Mouse (Mus musculus) hindbrain, postnatal 0 days (tissue): ENCODE measurements around the gene Slc35a2. TPM values are rescaled to one million over a fixed set of nuclear protein-coding genes. Genes with fewer than 3 reads are reported as not detected.

Experiments
- ATAC-seq: fragments of 200-750 bp; cut with Nextera tagmentation; 2 replicates; pipeline ENCODE4 v1.8.0; 2017; ENCODE audit warnings: mild to moderate bottlenecking, moderate TSS enrichment, moderate library complexity
- DNase-seq: peaks from one replicate; pipeline ENCODE4 v3.0.0-alpha.2; 2015; ENCODE audit warnings: low spot score
- H3K27ac ChIP-seq: fragments of 300-500 bp; sonication (generic); 2 replicates; pipeline ENCODE4 v1.5.1; 2014; ENCODE audit warnings: mild to moderate bottlenecking
- H3K27me3 ChIP-seq: fragments of 300-500 bp; sonication (generic); 2 replicates; pipeline ENCODE4 v1.6.1; 2014; ENCODE audit warnings: low read length, mixed read lengths; ENCODE audit not compliant: insufficient read depth
- H3K36me3 ChIP-seq: fragments of 300-500 bp; sonication (generic); 2 replicates; pipeline ENCODE4 v1.6.1; 2014; ENCODE audit warnings: low read length, mixed read lengths; ENCODE audit not compliant: insufficient read depth
- H3K4me1 ChIP-seq: fragments of 300-500 bp; sonication (generic); 2 replicates; pipeline ENCODE4 v1.6.1; 2014; ENCODE audit warnings: antibody characterized with exemption, low read length, mixed read lengths; ENCODE audit not compliant: insufficient read depth
- H3K4me2 ChIP-seq: fragments of 300-500 bp; sonication (generic); 2 replicates; pipeline ENCODE4 v1.6.1; 2014; ENCODE audit warnings: low read depth, mild to moderate bottlenecking, low read length, moderate library complexity, mixed read lengths
- H3K4me3 ChIP-seq: fragments of 300-500 bp; sonication (generic); 2 replicates; pipeline ENCODE4 v1.5.1; 2014; ENCODE audit warnings: low read length
- H3K9ac ChIP-seq: fragments of 300-500 bp; sonication (generic); replicated peaks from 2 replicates; pipeline ENCODE4 v1.6.1; 2014; ENCODE audit warnings: mild to moderate bottlenecking, low read length, moderate library complexity, mixed read lengths
- H3K9me3 ChIP-seq: fragments of 300-500 bp; sonication (generic); 2 replicates; pipeline ENCODE4 v1.6.1; 2016; ENCODE audit warnings: low read length, mixed read lengths
- CTCF ChIP-seq: IDR thresholded peaks from 2 replicates; pipeline ENCODE4 v1.5.1; 2016; ENCODE audit warnings: antibody characterized with exemption, control low read depth, low read depth
- WGBS: fragments of 180-500 bp; shearing (Covaris S2); extraction: QIAGEN DNeasy Blood & Tissue Kit; methylation state at CpG from one replicate; pipeline ENCODE4 v1.1.7; 2014; 5-methylcytosine and 5-hydroxymethylcytosine counted together
- polyA plus RNA-seq: library from polyadenylated mRNA; unstranded; fragments of >200 nt; fragmentation: Nextera tagmentation; extraction: Ambion mirVana; gene quantifications from 2 replicates; pipeline ENCODE4 v1.2.1, GENCODE M21; 2015
- total RNA-seq: library from RNA; depleted of rRNA; stranded (reverse); fragments of >200 nt; gene quantifications from 2 replicates; pipeline ENCODE4 v1.2.3, GENCODE M21; 2014

Slc35a2 gene
- total and polyA plus RNA-seq, 2 experiments from 2014 or later, result 46.2 to 61.0 TPM

- no peak overlapping the region for H3K9ac ChIP-seq
- 30% methylated on average over 2 of the region's 2 CpGs for WGBS
- H3K4me1 ChIP-seq, result no peaks in the 10 kb centered on the region
- H3K9me3 ChIP-seq, result no peaks in the 10 kb centered on the region
- no peak overlapping the region for H3K27ac ChIP-seq
- no peak overlapping the region for H3K4me2 ChIP-seq
- TF ChIP-seq CTCF, result no peak
- no peaks in the 10 kb centered on the region; the same call in 1 of the 2 replicates for H3K36me3 ChIP-seq
- ATAC-seq (no peak), DNase-seq (no peak)
- H3K4me3 ChIP-seq, result no peak overlapping the region
- no peaks in the 10 kb centered on the region for H3K27me3 ChIP-seq
These were observed 15.3 kb upstream of the Slc35a2 start for GRCm38 (mm10) chrX:7868506-7868905.

GRCm38 (mm10) chrX:7869826-7870225 lies 14.0 kb upstream of the Slc35a2 start:
- Histone ChIP-seq H3K9ac (no peak overlapping the region), H3K4me1 (no peaks in the 10 kb centered on the region), H3K4me2 (no peak overlapping the region), H3K27ac (no peak overlapping the region), H3K27me3 (no peaks in the 10 kb centered on the region), H3K36me3 (no peaks in the 10 kb centered on the region; the same call in 1 of the 2 replicates), H3K9me3 (no peaks in the 10 kb centered on the region), H3K4me3 (no peak overlapping the region)
- DNase-seq, result no peak
- WGBS, result 43% methylated on average over 3 of the region's 3 CpGs
- TF ChIP-seq CTCF, result no peak
- no peak for ATAC-seq

GRCm38 (mm10) chrX:7878007-7878419 lies 5.8 kb upstream of the Slc35a2 start, which contains the start of gene Pim2:
Gene Pim2 (plus strand): TSS chrX:7878262.
- DNase-seq (peak; percentile 89), ATAC-seq (peak; percentile 93)
- Histone ChIP-seq H3K9ac (peak within 1 kb of the TSS; percentile 54), H3K4me3 (peak within 1 kb of the TSS; percentile 53), H3K27ac (peak within 1 kb of the TSS; percentile 60), H3K36me3 (no peaks in the 10 kb centered on the region; the same call in 1 of the 2 replicates), H3K9me3 (no peaks in the 10 kb centered on the region), H3K27me3 (no peaks in the 10 kb centered on the region), H3K4me1 (no peaks in the 10 kb centered on the region), H3K4me2 (peak within 1 kb of the TSS; percentile 66)
- TF ChIP-seq CTCF, result no peak
- 22% methylated on average over 38 of the region's 38 CpGs for WGBS

GRCm38 (mm10) chrX:7878495-7878894 lies 5.3 kb upstream of the Slc35a2 start:
- H3K27me3 ChIP-seq, result no peaks in the 10 kb centered on the region
- 28% methylated on average over 21 of the region's 21 CpGs for WGBS
- no peak for TF ChIP-seq CTCF
- ATAC-seq (peak; percentile 47), DNase-seq (no peak)
- peak overlapping the region; percentile 60 for H3K27ac ChIP-seq
- H3K9me3 ChIP-seq, result no peaks in the 10 kb centered on the region
- H3K4me1 ChIP-seq, result no peaks in the 10 kb centered on the region
- H3K36me3 ChIP-seq, result no peaks in the 10 kb centered on the region; the same call in 1 of the 2 replicates
- peak overlapping the region; percentile 53 for H3K4me3 ChIP-seq
- peak overlapping the region; percentile 54 for H3K9ac ChIP-seq
- H3K4me2 ChIP-seq, result peak overlapping the region; percentile 66

- no peaks in the 10 kb centered on the region for H3K9me3 ChIP-seq
- no peaks in the 10 kb centered on the region for H3K4me1 ChIP-seq
- H3K4me3 ChIP-seq, result peak overlapping the region; percentile 53
- TF ChIP-seq CTCF, result peak; percentile 62
- no peaks in the 10 kb centered on the region for H3K36me3 ChIP-seq
- peak; percentile 84 for DNase-seq
- ATAC-seq, result peak; percentile 62
- peak overlapping the region; percentile 66 for H3K4me2 ChIP-seq
- no peak overlapping the region; the same call in 1 of the 2 replicates for H3K27ac ChIP-seq
- WGBS, result 20% methylated on average over 11 of the region's 11 CpGs
- no peaks in the 10 kb centered on the region for H3K27me3 ChIP-seq
- H3K9ac ChIP-seq, result peak overlapping the region; percentile 37; the same call in 1 of the 2 replicates
These were observed 4.0 kb upstream of the Slc35a2 start for GRCm38 (mm10) chrX:7879819-7880218.

- Histone ChIP-seq H3K9me3 (no peaks in the 10 kb centered on the region), H3K27me3 (no peaks in the 10 kb centered on the region), H3K4me2 (peak overlapping the region; percentile 61), H3K27ac (peak overlapping the region; percentile 90), H3K9ac (peak overlapping the region; percentile 45), H3K4me3 (peak overlapping the region; percentile 54), H3K36me3 (peaks cover 5% of the 10 kb centered on the region; the same call in 1 of the 2 replicates), H3K4me1 (no peaks in the 10 kb centered on the region)
- no peak for DNase-seq
- ATAC-seq, result no peak
- TF ChIP-seq CTCF, result no peak
- WGBS, result 37% methylated on average over 13 of the region's 13 CpGs
These were observed 14.4 kb downstream of the Slc35a2 start for GRCm38 (mm10) chrX:7898211-7898610.
